ENCODE assay signal across 22 mouse cellular contexts in genomic region chrX:52167519-52168244, GRCm38 (mm10). TPM values are rescaled to one million over a fixed set of nuclear protein-coding genes. Genes with fewer than 3 reads are reported as not detected.
"Had no signal": no experiment of that assay in that cellular context is flagged by ENCODE, and none has a peak within 500 bp of the region (broad histone marks: within the 10 kb centered on the region; RNA-seq: fewer than 3 reads in every experiment).

No protein-coding gene starts in this region.

- ATAC-seq: hindbrain, postnatal 0 days; intestine, embryonic 16.5 days; liver, embryonic 12.5 days had no signal

- H3K9ac ChIP-seq: heart, embryonic 12.5 days; hindbrain, embryonic 12.5 days; hindbrain, embryonic 15.5 days; kidney, embryonic 15.5 days; limb, embryonic 13.5 days; limb, embryonic 15.5 days; liver, embryonic 12.5 days; liver, embryonic 14.5 days had no signal

- H3K4me3 ChIP-seq: gastrocnemius, adult 2 months; heart, embryonic 10.5 days; heart, embryonic 12.5 days; hindbrain, embryonic 12.5 days; hindbrain, embryonic 15.5 days; kidney, embryonic 15.5 days; limb, embryonic 13.5 days; limb, embryonic 15.5 days; liver, embryonic 12.5 days had no signal

- DNase-seq: gastrocnemius, adult 2 months; gastrocnemius, postnatal 10 days; gastrocnemius, postnatal 25 days; heart, adult 18-20 months; heart, postnatal 10 days; layer of hippocampus, adult 9-11 months; layer of hippocampus, postnatal 36 days; left cerebral cortex, postnatal 4 days; lung, adult 18-20 months had no signal

- H3K9me3 ChIP-seq: heart, embryonic 10.5 days; heart, embryonic 12.5 days; hindbrain, embryonic 12.5 days; hindbrain, embryonic 15.5 days; kidney, embryonic 15.5 days; limb, embryonic 13.5 days; limb, embryonic 15.5 days; liver, embryonic 12.5 days had no signal

- H3K4me2 ChIP-seq: heart, embryonic 12.5 days; hindbrain, embryonic 12.5 days; hindbrain, embryonic 15.5 days; kidney, embryonic 15.5 days; limb, embryonic 13.5 days; limb, embryonic 15.5 days; liver, embryonic 12.5 days had no signal

- H3K4me1 ChIP-seq: hindbrain, embryonic 12.5 days; hindbrain, embryonic 15.5 days had no signal

- H3K27me3 ChIP-seq: heart, embryonic 12.5 days had no signal

- H3K27ac ChIP-seq: gastrocnemius, adult 2 months; heart, embryonic 10.5 days; hindbrain, embryonic 12.5 days; hindbrain, embryonic 15.5 days; hindbrain, postnatal 0 days; kidney, embryonic 15.5 days; kidney, postnatal 0 days; limb, embryonic 13.5 days; limb, embryonic 15.5 days; liver, embryonic 12.5 days; liver, embryonic 14.5 days had no signal

- H3K36me3 ChIP-seq: heart, embryonic 10.5 days; heart, embryonic 12.5 days; hindbrain, embryonic 12.5 days; hindbrain, embryonic 15.5 days; kidney, embryonic 15.5 days; limb, embryonic 13.5 days; limb, embryonic 15.5 days; liver, embryonic 12.5 days had no signal

RNA-seq across cellular contexts. Expression of gene Gpc4, which starts 2.6 kb away (rescaled TPM):
- total RNA-seq: granulocyte monocyte progenitor cell, adult 5-6 weeks had no signal
